Mouse (Mus musculus) MEL (cell line): Measurements from ENCODE around the gene Lyg2. TPM values are rescaled to one million over a fixed set of nuclear protein-coding genes. Genes with fewer than 3 reads are reported as not detected.

Experiments
- DNase-seq: peaks from one replicate; pipeline ENCODE4 v3.0.0; 2011; ENCODE audit warnings: low read depth, low spot score
- H3K27ac ChIP-seq: 2 replicates; pipeline ENCODE4 v1.5.1; 2012; ENCODE audit warnings: low read depth, mild to moderate bottlenecking, control low read depth, low read length, moderate library complexity; ENCODE audit not compliant: control insufficient read depth
- H3K27me3 ChIP-seq, 2 experiments: fragments of 150-350 bp in 1 of 2; sonication (generic) in 1 of 2; 2 replicates each; pipeline ENCODE4 v1.6.1; 2012; ENCODE audit warnings: low read length in 2 of 2, mild to moderate bottlenecking in 2 of 2, improper control_type of control experiment in 1 of 2, moderate library complexity in 1 of 2; ENCODE audit not compliant: insufficient read depth in 2 of 2, control insufficient read depth in 1 of 2
- H3K36me3 ChIP-seq, 2 experiments: 2 replicates each; pipeline ENCODE4 v1.6.1; 2012 to 2014; ENCODE audit warnings: low read length in 2 of 2, improper control_type of control experiment in 1 of 2, inconsistent platforms in 1 of 2, mild to moderate bottlenecking in 1 of 2; ENCODE audit not compliant: insufficient read depth in 2 of 2, control insufficient read depth in 1 of 2
- H3K4me1 ChIP-seq, 2 experiments: fragments of 150-350 bp in 1 of 2; sonication (generic) in 1 of 2; 2 replicates each; pipeline ENCODE4 v1.6.1; 2012; ENCODE audit warnings: low read length in 2 of 2, improper control_type of control experiment in 1 of 2, mild to moderate bottlenecking in 1 of 2; ENCODE audit not compliant: insufficient read depth in 2 of 2, control insufficient read depth in 1 of 2
- H3K4me3 ChIP-seq, 2 experiments: fragments of 150-350 bp in 1 of 2; sonication (generic) in 1 of 2; 2 replicates each; pipeline ENCODE4 v1.5.1; 2012; ENCODE audit warnings: low read depth in 2 of 2, low read length in 2 of 2, mild to moderate bottlenecking in 2 of 2, moderate library complexity in 2 of 2, control low read depth in 1 of 2, improper control_type of control experiment in 1 of 2; ENCODE audit not compliant: control insufficient read depth in 1 of 2, insufficient read depth in 1 of 2
- H3K79me2 ChIP-seq: 2 replicates; pipeline ENCODE4 v1.6.1; 2012; ENCODE audit warnings: mild to moderate bottlenecking, low read length, moderate library complexity; ENCODE audit not compliant: control insufficient read depth, poor library complexity, insufficient read depth
- H3K9ac ChIP-seq: 2 replicates; pipeline ENCODE4 v1.6.1; 2012; ENCODE audit warnings: low read depth, mild to moderate bottlenecking, control low read depth, low read length, moderate library complexity; ENCODE audit not compliant: control insufficient read depth, poor library complexity, severe bottlenecking
- H3K9me3 ChIP-seq: fragments of 150-350 bp; sonication (generic); replicated peaks from 2 replicates; pipeline ENCODE4 v1.6.1; 2012; ENCODE audit warnings: mild to moderate bottlenecking, low read length, improper control_type of control experiment, moderate library complexity; ENCODE audit not compliant: insufficient read depth
- BHLHE40 ChIP-seq: IDR thresholded peaks from 2 replicates; pipeline ENCODE4 v1.6.1; 2012; ENCODE audit warnings: low read depth, mild to moderate bottlenecking, inconsistent platforms, low read length, improper control_type of control experiment, borderline replicate concordance
- CHD2 ChIP-seq: IDR thresholded peaks from 2 replicates; pipeline ENCODE4 v1.6.1; 2011; ENCODE audit warnings: low read length, improper control_type of control experiment
- CTCF ChIP-seq, 3 experiments: IDR thresholded peaks in 2 of 3; conservative IDR thresholded peaks in 1 of 3; 2 replicates each; pipeline ENCODE4 v1.5.1; 2011 to 2012; ENCODE audit warnings: low read length in 3 of 3, low read depth in 2 of 3, mild to moderate bottlenecking in 2 of 3, improper control_type of control experiment in 1 of 3, inconsistent platforms in 1 of 3, mixed read lengths in 1 of 3, moderate library complexity in 1 of 3; ENCODE audit not compliant: control insufficient read depth in 1 of 3, insufficient read depth in 1 of 3, poor library complexity in 1 of 3, severe bottlenecking in 1 of 3
- E2F4 ChIP-seq: IDR thresholded peaks from 2 replicates; pipeline ENCODE4 v1.6.1; 2011; ENCODE audit warnings: low read depth, low read length, improper control_type of control experiment, borderline replicate concordance
- ELF1 ChIP-seq: IDR thresholded peaks from 2 replicates; pipeline ENCODE4 v1.6.1; 2014; ENCODE audit warnings: low read depth, mild to moderate bottlenecking, inconsistent platforms, low read length, improper control_type of control experiment, moderate library complexity
- ETS1 ChIP-seq: IDR thresholded peaks from 2 replicates; pipeline ENCODE4 v1.6.1; 2012; ENCODE audit warnings: low read depth, mild to moderate bottlenecking, inconsistent platforms, low read length, improper control_type of control experiment, moderate library complexity
- MAFK ChIP-seq: IDR thresholded peaks from 2 replicates; pipeline ENCODE4 v1.6.1; 2011; ENCODE audit warnings: low read depth, mild to moderate bottlenecking, low read length, improper control_type of control experiment, borderline replicate concordance
- SIN3A ChIP-seq: IDR thresholded peaks from 2 replicates; pipeline ENCODE4 v1.6.1; 2012; ENCODE audit warnings: low read length, improper control_type of control experiment, inconsistent platforms
- TAL1 ChIP-seq: IDR thresholded peaks from 2 replicates; pipeline ENCODE4 v1.6.1; 2012; ENCODE audit warnings: mild to moderate bottlenecking, inconsistent platforms, low read length, moderate library complexity, mixed read lengths
- TBP ChIP-seq: IDR thresholded peaks from 2 replicates; pipeline ENCODE4 v1.8.0; 2011; ENCODE audit warnings: low read depth, low read length, improper control_type of control experiment
- TCF12 ChIP-seq: IDR thresholded peaks from 2 replicates; pipeline ENCODE4 v1.6.1; 2014; ENCODE audit warnings: low read depth, mild to moderate bottlenecking, inconsistent platforms, low read length, improper control_type of control experiment, moderate library complexity
- USF2 ChIP-seq, 2 experiments: IDR thresholded peaks; 2 replicates each; pipeline ENCODE4 v1.6.1; 2011 to 2012; ENCODE audit warnings: improper control_type of control experiment in 2 of 2, low read length in 2 of 2, borderline replicate concordance in 1 of 2, inconsistent platforms in 1 of 2, low read depth in 1 of 2, mild to moderate bottlenecking in 1 of 2; ENCODE audit not compliant: insufficient read depth in 1 of 2
- ZC3H11A ChIP-seq: IDR thresholded peaks from 2 replicates; pipeline ENCODE4 v1.6.1; 2012; ENCODE audit warnings: low read depth, mild to moderate bottlenecking, inconsistent platforms, low read length, improper control_type of control experiment
- ZNF384 ChIP-seq: IDR thresholded peaks from 2 replicates; pipeline ENCODE4 v1.6.1; 2012; ENCODE audit warnings: low read depth, mild to moderate bottlenecking, inconsistent platforms, low read length, improper control_type of control experiment
- polyA plus RNA-seq, 2 experiments: library from polyadenylated mRNA; stranded (reverse) in 1 of 2; unstranded in 1 of 2; fragments of >175 nt in 1 of 2; fragments of >200 nt in 1 of 2; gene quantifications; 2 replicates each; pipeline versions ENCODE4 v1.2.1 to v1.2.4; 2012; ENCODE audit warnings: low replicate concordance in 2 of 2, low read depth in 1 of 2; ENCODE audit not compliant: insufficient read length in 2 of 2, insufficient read depth in 1 of 2, missing spikeins in 1 of 2
- total RNA-seq: library from RNA; depleted of rRNA; stranded (reverse); fragments of 300-350 nt; gene quantifications from 2 replicates; pipeline ENCODE4 v1.2.3, GENCODE M21; 2012

Gene Lyg2
- total and polyA plus RNA-seq, 3 experiments: not detected

DNA sequence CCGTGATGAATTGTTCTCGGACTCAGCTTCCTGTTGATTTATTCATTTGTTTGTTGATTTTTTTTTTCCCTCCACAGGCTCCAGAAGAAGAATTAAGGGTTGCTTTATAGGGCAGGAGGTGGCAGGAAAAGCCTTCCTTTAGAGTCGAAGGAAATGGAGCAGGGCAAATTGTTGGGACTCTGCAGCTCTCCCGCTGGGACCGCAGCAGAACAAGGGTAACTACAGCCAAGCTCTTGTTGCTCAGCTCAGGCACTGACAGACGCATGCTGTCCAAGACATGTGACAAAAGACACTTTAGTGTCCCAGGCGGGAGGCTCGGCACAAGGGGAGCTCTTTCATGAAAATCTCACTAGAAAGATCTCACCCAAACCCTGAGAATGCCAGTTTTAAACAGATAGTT is 6.2 kb upstream of the Lyg2 start:
- no peaks in the 10 kb centered on the region for H3K79me2 ChIP-seq
- H3K36me3 ChIP-seq: no peaks in the 10 kb centered on the region
- H3K4me3 ChIP-seq: no peak overlapping the region
- no peak overlapping the region for H3K27ac ChIP-seq
- H3K9ac ChIP-seq: no peak overlapping the region
- peaks cover 3% of the 10 kb centered on the region in 2 experiments; a peak in 3 of 4 replicates for H3K27me3 ChIP-seq
- no peaks in the 10 kb centered on the region for H3K9me3 ChIP-seq
- no peaks in the 10 kb centered on the region for H3K4me1 ChIP-seq
- TF ChIP-seq ZNF384: no peak
- no peak for TF ChIP-seq TAL1
- no peak for TF ChIP-seq SIN3A
- TF ChIP-seq E2F4: no peak
- TF ChIP-seq ETS1: no peak
- no peak for TF ChIP-seq TCF12
- DNase-seq: no peak

DNA sequence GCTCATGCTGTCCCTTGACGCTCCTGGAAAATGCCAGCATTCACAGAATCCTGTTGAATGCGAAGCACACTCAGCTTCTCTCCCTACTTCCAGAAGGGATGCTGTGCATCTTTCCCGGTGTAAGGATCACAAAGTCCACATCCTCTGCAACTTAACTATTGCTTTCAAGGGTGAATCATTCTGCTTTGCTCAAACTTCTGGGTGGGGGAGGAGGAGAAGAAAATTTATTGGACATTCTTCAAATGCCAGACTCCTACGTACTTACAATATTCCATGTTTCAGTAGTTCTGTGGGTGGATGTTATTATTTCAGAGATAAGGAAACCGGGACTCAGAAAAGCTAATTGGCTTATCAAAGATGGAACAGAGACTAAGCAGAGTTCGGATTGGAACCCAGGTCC is 1.8 kb upstream of the Lyg2 start:
- Histone ChIP-seq H3K9me3 (no peaks in the 10 kb centered on the region), H3K27ac (no peak overlapping the region), H3K9ac (no peak overlapping the region), H3K79me2 (no peaks in the 10 kb centered on the region), H3K27me3 (peaks cover 9 to 11% of the 10 kb centered on the region in 2 experiments), H3K4me3 (no peak overlapping the region), H3K36me3 (no peaks in the 10 kb centered on the region), H3K4me1 (no peaks in the 10 kb centered on the region)
- DNase-seq: no peak
- no peak for TF ChIP-seq MAFK
- TF ChIP-seq CHD2: no peak
- no peak for TF ChIP-seq ELF1
- no peak for TF ChIP-seq CTCF (IDR thresholded peaks at IDR 0.05 in 2 of 3, conservative IDR thresholded peaks at IDR 0.05 in 1 of 3; ENCODE audit: control insufficient read depth in 1 of 3, insufficient read depth in 1 of 3, low read depth in 2 of 3, low read length in 3 of 3, poor library complexity in 1 of 3, severe bottlenecking in 1 of 3)
- TF ChIP-seq TBP: no peak
- no peak for TF ChIP-seq E2F4
- no peak for TF ChIP-seq ZC3H11A

DNA sequence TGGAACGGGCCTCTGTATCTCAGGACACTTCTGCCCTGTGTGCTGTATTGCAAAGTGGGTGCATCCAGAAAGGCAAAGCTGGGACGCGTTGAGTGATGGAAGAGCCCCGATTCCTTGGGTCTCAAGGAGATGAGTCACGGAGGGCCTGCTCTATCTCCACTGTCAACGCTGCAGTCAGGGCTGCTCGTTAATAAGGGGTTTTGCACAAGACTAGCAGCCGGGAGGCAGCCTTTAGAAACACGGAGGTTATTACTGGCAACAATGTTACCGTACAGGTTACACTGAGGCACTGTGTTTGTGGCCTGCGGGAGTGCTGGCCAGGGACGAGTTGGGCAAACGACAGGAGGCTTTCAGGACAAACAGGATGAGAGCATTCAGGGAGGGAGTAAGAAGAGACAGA is 1.4 kb upstream of the Lyg2 start:
- TF ChIP-seq BHLHE40 (no peak), USF2 (IDR thresholded peaks at IDR 0.05; ENCODE audit: borderline replicate concordance in 1 of 2, insufficient read depth in 1 of 2, low read depth in 1 of 2, low read length in 2 of 2) (no peak)
- Histone ChIP-seq H3K4me3 (no peak overlapping the region), H3K9ac (no peak overlapping the region), H3K4me1 (no peaks in the 10 kb centered on the region), H3K27me3 (peaks cover 11% of the 10 kb centered on the region in 2 experiments), H3K9me3 (no peaks in the 10 kb centered on the region), H3K36me3 (no peaks in the 10 kb centered on the region), H3K79me2 (no peaks in the 10 kb centered on the region), H3K27ac (no peak overlapping the region)
- no peak for DNase-seq
